Mouse (Mus musculus) cerebellum, adult 9-10 months (tissue): ENCODE data around the gene Lgals9.
"Not testable (repeated sequence)": the region's sequence is repeated elsewhere in the genome, so short reads cannot be mapped to it uniquely, and the experiment has no call there.

ENCODE experiments used
- DNase-seq: peaks from one replicate; pipeline ENCODE4 v3.0.0; 2022

Lgals9 gene

DNA sequence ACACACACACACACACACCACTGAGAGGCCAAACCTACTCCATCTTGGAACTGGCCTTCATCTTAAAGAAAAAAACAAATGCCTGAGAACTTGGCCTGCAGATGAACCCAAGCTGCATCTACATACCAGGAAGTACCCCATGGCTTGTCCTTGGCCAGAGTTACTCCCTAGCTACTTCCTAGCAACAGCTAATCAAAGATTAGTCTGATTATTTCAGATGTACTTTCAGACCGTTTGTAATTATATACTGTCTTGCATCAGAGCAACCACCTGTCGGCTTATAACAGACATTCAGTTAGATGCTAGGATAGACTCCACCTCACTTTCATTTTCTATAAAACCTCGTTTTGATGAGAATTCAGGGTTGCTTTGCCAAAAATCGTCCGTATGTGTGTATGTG is 21.7 kb upstream of the Lgals9 start:
- no peak for DNase-seq

DNA sequence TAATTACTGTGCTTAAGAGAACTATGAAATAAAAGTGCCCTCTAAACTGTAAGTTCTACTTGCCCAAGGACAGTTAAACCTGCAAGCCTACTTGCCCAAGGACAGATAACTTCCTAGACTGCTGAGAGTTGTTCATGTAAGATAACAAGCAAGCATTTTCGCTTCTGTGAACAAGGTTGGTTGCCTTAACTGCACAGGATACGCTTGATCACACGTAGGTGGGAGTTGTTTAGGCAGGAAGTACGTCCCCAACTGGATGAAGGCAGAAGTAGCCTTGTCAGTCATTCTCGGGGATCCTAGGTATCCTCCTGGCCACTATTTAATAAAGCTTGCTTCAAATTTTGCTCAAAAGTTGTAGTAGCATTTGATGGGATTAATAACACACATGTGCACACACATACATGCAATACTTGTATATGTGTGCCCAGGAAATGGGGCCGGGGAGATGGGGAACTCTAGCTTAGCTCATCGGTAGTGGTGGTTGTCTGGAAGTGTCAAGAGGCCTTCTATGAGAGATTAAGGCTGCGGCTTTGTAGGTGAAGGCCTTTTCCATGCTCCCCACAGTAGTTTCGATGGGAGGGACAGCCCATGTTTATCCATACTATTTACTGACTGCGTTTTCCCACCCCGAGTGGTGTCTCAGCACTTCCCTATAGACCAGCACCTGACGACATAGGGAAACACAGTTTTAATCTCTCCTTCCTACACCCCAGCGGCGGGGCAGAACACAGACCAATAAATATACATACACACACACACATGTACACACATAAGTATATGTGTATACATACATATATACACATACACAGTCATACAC is 21.0 kb upstream of the Lgals9 start:
- DNase-seq, result no peak

DNA sequence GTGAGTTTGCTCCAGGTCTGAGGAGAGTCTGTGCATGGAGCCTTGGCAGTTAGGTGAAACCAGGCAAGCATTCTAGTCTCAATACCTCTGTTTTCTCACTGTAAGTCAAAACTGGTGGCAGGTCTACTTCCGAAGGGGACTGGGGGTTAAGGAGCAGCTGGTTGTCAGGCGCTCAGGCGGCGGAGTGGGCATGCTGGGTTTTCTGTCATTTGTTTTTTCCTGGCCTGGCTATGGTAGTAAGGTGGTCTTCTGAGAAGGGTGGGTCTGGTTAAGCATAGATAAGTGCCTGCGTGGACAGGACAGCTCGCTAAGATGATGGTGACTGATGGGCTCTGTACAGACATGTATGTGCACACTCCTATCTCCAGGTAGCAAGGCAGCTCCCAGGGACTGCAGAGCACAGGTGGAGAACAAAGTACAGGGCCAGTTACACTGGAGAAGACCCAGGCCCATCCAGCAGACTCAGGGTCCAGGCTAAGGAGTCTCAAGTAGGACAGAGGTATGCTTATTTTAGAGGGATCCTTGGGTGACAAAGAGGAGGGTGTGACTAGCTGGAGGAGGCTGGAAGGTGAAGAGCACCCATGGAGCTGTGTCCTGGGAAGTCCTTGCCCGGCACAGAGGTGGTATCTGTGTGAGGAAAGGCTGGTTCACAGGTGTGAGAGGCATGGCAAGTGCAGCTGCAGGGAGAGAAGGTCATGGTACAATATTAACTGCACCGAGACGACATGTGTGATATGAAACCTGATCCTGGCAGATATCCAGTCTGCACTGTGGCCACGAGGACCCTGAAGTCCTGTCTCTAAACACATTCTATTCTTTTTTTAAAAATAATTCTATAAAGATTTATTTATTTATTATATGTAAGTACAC is 19.3 kb upstream of the Lgals9 start:
- no peak for DNase-seq

DNA sequence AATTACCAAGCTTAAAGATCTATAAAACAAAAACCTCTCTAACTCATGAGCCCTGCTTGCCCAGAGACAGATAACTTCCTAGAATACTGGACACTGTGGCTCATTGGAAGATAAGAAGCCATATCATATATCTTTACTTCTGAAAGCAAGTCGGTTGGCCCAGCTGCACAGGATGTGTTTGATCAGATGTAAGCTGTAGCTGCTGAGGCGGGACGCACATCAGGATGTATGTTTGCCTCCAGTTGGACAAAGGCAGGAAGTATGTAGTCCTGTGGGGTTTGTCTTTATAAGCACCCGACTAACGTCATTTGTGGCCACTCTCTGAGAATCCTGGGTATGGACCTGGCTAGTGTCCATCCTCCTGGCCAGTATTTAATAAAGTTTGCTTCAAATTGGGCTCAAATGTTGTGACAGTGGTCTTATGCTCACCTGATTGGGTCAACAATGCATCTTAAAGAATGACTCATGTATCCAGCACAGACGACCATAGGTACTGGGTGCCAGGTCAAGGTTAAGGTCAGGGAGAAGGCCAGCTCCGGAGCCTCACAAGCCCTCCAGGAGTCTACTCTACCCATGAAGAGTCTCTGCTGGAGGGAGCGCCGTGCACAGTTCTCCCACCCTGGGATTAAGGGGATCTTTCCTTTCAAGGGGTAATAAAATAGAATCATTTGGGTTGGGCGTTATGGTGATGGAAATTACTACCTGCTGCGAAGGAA is 18.5 kb upstream of the Lgals9 start:
- no peak for DNase-seq

DNA sequence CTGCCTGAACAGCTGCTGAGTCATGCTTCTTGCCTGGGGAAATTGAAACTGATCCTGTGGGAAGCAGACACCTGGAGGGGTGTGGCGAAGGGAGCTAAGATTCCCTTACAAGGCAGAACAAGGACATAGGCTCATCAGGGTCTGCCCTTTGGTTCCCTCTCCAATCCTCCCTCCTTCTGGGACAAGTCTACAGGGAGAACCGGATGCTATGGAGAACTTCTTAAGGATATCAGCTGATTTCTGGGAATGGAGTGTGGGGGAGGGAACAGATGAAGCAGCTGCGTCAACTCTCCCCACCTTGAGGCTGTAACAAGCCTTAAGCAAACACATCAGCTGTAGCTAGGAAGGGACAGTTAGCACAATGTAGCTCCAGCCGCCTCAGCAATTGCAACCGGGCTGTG is 17.8 kb upstream of the Lgals9 start:
- DNase-seq, result no peak

DNA sequence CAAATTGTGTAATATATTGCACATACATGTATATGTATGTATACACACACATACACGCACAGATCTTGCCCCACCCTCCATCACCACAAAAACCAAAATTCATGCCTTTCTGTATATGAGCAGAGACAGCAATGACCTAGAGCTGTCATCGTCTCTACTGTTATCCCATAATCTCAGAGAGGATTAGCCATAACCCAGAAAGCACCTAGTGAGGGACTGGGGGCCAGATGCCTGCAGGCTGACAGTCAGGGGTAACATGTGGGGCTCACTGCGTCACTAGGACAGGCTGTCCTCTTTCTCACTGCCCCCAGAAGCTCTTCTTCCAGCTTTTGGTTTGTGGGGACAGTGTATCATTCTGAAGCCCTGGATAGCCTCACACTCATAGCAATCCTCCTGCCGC is 17.1 kb upstream of the Lgals9 start:
- no peak for DNase-seq

DNA sequence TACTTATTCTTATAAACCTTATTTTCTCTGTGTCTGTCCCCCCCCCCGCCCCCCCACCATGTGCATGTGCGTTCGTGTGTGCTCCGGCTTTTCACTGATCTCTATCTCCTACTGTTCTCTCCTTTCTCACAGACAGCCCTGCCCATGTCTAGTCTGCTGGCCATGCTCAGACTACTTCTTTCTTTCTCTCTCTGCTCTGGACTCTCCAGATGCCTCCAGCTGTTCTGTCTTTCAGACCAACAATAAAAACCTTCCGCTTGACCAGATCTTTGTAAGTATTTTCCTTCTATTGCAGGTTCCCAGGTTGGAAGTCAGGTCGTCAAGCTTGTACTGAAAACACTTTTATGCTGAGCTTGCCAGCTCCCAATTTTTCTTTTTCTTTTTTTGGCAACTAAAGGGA is 14.4 kb upstream of the Lgals9 start:
- no peak for DNase-seq

DNA sequence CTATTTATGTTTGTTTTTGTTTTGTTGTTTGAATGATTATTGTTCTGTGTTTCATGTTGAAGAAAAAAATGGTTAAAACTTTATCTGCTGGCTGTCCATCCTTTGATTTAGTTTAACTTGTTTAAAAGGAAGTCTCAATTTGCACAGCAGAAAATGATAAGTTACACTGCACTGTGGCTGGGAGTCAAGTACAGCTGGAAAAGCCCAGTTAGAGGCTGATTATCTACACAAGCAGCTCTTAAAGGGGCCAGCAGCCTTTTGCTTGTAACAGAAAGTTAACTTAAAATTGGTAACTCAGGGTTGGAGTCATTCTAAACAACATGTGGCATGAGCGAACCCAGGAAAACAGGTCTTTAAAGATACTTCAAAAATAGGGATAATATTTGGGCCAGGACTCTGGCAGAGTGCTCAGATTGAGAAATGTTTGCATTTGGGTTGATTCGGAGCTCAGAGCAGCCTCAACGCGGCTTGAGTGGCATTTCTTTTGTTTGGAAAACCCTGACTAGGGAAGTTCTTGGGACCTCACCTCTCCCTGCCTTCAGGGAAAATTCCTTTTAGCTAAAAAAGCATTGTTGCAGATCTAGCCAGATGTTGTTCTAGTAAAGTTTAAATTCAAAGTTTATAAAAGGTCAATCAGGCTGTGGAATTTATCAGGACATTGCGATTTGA is 6.3 kb upstream of the Lgals9 start:
- DNase-seq, result not testable (repeated sequence)

DNA sequence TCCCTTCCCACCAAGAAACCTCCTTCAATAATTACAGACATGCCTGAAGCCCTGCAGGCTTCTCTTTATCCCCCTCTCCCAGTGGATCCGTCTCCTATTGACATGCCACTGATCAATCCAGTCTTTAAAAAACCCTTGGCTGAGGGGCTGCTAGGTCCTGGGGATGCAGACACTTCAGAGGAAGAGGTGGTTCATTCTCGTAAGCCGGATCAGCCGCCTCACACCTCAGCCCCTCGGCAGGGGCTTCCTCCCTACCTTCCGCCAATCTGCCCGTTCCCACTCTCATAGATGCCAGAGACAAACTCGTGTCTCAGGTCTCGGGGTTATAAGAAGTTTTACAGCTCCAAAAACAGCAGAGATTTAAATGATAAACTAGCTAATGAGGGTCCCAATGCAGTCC is 5.3 kb upstream of the Lgals9 start:
- no peak for DNase-seq

DNA sequence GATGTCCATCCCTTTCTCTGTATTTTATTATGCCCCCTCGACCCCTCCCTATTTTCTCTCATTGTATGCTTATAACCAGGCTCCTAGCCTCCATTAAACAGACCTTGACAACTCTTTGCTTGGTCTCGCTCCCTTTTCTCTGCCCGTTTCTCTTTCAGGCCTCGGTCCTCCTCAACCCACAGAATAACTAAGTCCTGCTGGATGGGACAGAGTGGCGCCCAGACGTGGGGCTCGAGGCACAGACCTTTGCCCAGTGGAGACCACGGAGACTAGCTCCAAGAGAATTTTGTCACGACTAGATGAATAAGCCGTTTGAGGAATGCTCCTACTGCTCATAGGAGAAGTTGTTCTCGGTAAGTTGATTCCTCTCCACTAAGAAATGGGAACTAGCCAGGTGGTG is 4.5 kb upstream of the Lgals9 start:
- not testable (repeated sequence) for DNase-seq

DNA sequence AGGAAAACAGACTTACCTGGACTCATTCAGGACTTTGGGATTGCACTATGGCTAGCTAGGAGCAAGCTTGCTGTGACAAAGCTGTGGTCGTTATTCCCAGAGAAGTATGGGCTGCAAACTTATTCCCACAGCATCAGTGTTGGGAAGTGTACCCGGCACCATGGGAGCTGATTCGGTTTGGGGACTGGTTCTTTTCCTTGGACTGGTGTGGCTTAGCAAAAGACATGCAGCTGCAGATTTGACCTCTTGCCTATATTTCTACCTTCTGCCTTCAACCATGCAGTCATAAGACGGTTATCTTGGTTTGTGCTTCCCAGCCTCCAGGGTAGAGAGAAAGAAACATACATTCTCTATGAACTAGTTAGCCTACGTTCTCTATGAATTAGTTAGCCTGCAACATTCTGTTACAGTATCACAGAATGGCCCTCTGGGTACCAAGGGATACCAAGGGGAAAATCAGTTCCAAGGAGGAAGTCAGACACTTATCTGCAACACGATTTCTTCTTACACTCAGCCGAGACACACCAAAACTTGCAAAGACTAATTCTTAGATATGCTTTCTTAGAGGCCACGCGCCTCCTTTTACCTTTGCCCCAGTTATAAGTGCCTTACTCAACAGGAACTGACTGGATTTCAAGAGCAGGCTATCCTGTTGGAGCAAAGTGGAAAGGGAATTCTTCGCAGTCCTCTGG is 1.7 kb upstream of the Lgals9 start:
- DNase-seq, result no peak

DNA sequence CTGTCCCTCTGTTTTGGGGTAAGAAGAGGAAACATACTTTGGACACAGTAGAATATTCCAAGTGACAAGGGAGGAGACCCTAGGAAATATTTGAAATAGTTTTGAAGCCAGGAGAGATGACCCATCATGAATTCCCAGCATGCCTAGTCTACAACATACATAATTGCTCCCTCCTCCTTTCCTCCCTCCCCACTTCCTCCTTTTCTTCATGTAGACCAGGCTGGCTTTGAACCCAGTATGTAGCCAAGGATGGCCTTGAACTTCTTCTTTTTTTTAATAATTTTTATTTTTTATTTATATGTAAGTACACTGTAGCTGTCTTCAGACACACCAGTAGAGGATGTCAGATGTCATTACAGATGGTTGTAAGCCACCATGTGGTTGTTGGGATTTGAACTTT is 759 bp upstream of the Lgals9 start:
- no peak for DNase-seq

DNA sequence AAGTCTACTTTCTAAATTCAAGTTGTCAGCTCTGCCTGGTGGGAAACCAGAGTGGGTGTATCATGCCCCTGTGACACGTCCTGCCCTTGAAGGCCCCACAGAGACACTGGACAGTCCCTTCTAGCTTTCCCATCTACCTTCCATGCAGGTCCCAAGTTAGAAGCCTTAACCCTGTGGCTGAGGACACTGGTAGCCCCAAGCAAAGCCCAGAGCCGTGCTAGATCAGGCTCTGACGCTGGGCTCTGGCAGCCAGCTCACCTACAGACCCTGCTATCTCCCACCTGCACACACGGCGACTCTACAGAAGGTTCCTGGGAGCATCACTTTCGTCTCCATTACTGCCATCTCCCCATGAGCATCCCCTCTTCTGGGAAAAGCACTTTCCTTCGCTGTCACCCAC is 1.2 kb downstream of the Lgals9 start:
- DNase-seq, result no peak

DNA sequence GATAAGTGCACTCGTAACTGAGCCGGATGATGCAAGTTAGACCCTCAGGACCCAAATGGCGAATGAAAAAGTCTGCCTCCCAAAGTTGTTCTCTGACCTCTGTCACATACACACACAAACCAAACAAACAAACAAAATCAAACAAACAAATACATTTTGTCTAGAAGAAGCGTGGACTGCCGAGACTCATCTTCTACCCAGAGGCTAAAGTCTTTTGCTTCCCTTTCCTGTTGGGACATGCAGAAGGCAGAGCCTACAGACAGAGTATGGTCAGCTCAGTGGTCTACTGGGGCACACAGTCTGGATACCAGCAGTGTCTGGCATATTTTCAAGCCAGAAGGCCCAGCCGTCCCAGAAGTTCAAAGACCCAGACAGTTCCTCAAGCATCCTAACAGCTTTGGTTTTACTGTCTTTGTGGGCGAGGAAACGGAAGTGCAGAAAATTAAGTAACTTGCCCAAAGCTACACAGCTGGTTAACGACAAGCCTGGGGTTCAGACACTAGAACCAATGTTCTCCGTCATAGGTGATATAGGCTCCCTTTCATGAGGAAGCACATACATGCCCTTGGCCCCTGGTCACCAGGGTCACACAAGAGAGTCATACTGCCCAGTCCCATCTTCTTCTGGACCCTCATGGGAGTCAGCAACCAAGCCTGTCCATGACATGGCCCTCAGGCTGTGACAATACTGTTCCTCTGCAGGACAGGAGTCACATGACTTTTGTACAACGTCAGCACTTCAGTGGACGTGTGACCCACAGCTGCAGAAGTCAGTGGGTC is 2.0 kb downstream of the Lgals9 start:
- no peak for DNase-seq

DNA sequence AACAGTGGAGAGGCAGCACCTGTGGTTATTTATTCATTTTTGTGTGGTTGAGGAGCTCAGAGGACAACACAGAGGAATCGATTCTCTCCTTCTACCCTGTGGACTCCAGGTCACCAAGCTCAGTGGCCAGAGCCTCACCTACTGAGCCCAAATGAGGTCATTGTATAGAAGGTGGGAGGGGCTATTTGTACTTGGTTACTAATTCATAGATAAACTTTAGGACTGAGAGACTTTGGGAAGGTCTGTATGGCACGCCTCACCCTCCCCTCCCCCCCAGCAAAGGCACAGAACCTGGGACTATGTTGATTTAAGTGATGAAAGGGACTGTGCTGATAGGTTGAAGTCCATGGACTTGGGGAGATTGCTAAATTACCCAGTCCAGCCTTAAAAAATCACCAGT is 2.7 kb downstream of the Lgals9 start:
- DNase-seq, result no peak

DNA sequence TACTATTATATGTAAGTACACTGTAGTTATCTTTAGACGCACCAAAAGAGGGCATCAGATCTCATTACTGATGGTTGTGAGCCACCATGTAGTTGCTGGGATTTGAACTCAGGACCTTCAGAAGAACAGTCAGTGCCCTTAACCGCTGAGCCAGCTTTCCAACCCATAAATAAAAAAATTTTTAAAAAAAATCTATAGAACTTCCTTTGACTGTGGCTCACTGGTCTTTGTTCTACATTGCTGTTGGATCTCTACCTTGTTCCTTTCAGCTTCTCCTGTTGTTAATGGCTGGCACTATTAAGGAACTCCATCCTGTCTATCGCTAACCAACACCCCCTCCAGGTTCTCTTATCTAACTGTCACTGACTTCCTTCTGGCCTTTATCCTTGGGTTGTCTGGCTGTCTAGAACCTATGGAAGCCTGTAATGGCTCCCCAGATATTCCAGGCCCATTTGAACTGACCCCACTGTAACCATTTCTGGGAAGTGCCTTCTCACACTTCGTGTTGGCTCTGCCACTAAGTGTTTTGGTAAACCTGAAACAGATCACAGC is 4.6 kb downstream of the Lgals9 start:
- DNase-seq, result no peak

DNA sequence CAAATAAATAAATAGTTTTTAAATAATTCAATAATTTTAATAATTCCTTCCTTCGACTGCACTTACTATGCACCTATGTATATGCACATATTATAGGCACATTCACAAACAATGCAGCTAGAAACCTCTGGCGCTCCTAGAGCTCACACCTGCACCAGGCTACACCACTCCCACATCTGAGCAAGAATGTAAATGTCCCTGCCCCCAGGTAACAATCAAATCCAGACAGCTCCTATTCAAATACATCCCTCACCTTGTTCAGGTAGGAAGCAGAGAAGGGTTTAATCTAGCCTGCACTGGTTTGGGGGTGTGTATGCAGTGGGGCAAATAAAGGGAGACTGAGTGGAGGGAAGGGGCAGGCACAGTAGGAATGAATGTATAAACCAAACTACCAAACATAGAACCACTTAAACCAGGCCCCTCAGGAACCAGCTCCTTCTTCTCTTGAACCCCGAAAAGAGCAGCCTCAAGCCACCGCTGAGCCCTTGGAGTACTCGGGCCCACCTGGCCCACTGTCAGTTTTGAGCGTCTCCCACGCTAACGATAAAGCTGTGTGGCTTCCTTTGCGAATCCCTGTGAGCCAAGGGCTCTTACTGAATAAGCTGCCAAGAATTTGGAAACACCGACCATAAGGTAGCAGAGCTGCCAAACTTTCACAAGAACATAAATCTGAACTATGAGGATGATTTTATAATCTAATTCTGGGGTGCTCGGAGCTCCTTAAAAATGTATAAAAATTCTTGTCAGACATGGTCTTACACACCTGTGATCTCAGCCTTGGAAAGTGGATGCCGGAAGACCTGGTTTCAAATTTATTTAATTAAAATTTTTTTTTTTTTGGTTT is 6.3 kb downstream of the Lgals9 start:
- no peak for DNase-seq

DNA sequence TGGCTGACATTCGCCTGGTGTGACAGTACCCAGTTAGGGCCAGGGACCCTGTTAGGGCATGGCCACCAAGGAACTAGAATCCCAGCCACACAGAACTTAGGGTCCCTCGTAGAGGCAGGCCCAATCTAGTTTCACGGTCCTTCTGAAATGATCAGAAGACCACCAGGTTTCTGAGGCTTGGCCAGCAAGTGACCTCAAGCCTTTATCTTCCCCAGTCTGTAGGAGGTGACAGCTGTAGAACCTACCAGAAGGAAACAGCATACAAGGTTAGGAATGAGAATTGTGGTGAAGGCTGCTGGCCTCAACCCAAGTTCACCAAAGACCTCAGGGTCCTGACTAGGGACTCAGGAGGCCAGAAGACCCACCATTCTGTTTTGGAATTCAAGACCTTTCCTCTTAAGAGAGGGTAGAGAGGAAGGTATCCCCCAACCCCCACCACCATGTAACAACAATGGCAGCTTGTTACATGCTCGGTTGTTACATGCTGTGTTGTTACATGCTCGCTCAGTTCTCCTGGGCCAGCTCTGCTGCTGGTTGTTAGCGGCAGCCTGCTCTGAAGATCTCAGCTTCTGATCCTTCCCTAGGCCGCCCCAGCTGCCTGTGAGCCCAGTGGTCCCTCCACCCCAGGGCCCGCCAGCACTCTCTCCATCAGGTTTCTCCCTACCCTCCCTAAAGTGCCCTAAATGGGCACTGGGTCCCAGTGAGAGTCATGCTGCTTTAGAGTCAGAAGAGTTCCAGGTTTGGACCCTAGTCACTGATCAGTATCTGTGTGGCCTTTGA is 7.8 kb downstream of the Lgals9 start:
- no peak for DNase-seq

DNA sequence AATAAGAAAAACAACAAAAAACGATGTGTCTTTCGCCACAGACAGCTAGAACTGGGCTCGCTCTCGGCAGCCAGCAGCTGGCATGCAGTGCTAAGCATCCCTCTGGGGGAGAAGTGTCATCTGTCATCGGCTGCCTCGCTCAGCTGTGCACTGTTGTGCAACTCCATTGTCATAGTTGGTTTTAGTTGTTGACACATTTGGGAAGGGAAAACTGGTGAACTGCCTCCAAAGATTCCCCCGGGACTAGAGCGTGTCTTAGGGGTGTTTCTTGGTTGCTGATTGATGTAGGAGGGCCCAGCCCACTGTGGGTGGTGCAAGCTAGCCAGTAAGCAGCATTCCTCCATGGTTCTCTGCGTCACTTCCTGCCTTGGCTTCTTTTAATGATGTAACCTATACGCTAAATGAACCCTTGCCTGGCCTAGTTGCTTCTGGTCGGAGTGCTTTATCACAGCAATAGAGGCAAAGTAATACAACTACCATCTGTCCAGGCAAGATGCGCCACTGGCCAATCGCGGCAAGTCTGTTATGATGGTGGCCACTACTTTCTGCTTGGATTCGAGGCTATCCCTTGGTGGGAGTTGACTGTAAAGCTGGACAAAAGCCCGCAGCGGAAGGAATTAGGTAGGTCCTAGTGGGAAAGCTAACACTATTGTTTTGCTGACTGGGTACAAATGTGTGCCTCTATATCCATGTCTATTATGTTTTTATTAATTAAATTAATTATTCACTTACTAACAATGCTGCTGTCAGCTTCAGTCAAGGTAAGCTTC is 11.2 kb downstream of the Lgals9 start:
- no peak for DNase-seq
